Mouse (Mus musculus): Measurements from ENCODE around the gene Hsf2bp. TPM values are rescaled to one million over a fixed set of nuclear protein-coding genes. Genes with fewer than 3 reads are reported as not detected.

The Hsf2bp gene
- polyA plus RNA-seq, 1 experiment from 2014 or later, result 0.33 TPM

DNA sequence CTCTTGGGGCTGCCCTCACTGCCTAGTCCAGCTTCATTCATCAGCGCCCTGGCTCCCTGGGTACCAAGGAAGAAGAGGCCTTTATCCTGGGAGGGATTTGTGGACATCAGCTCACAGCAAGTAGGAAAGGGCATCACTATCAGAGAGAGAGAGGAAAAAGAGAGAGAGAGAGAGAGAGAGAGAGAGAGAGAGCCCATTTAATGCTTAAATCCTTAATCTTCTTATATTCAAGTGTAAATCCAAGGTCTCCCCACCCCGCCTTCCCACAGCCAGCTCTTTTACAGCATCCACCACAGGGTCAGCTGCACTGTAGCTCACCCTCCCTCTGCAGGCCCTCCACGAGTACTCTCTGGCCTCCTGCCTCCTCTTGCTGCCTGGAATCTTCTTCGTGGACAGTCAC, 94.5 kb downstream of the Hsf2bp start:
- Histone ChIP-seq H3K9ac (ENCODE audit: low read length) (no peak overlapping the region), H3K9me3 (replicated peaks; ENCODE audit: control insufficient read depth, low read length) (no peaks in the 10 kb centered on the region), H3K4me3 (ENCODE audit: low read depth, low read length) (no peak overlapping the region), H3K4me1 (ENCODE audit: control insufficient read depth, insufficient read depth, low read length) (no peaks in the 10 kb centered on the region), H3K36me3 (ENCODE audit: control insufficient read depth, insufficient read depth, low read length) (no peaks in the 10 kb centered on the region), H3K27ac (ENCODE audit: low read depth, low read length) (no peak overlapping the region), H3K4me2 (ENCODE audit: low read length) (no peak overlapping the region), H3K27me3 (replicated peaks; ENCODE audit: control insufficient read depth, insufficient read depth, low read length) (no peaks in the 10 kb centered on the region)
- WGBS, result 31% methylated on average over 4 of the region's 4 CpGs
- DNase-seq (ENCODE audit: low spot score) (no peak), ATAC-seq (no peak)

DNA sequence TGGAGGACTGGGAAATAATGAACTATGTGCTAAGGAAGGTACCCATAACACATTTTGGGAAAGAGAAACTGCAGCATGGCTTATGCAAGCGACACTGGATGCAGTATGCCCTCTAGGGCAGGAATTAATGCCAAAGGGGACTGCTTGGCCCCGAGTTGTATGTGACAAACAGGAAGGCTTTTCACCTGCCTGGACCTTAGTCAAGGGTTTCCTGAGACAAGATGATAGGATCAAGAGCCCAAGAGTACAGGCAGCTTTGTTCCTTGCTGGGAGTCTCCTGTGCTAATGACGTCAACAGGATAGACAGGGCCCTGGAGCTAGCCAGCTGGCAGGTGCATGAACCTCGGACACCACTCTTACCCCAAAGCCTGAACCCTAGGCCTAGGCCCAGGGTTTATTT, 95.5 kb downstream of the Hsf2bp start:
- Histone ChIP-seq H3K27ac (ENCODE audit: low read depth, low read length) (no peak overlapping the region), H3K9ac (ENCODE audit: low read length) (no peak overlapping the region), H3K4me2 (ENCODE audit: low read length) (no peak overlapping the region), H3K9me3 (replicated peaks; ENCODE audit: control insufficient read depth, low read length) (no peaks in the 10 kb centered on the region), H3K27me3 (replicated peaks; ENCODE audit: control insufficient read depth, insufficient read depth, low read length) (no peaks in the 10 kb centered on the region), H3K36me3 (ENCODE audit: control insufficient read depth, insufficient read depth, low read length) (no peaks in the 10 kb centered on the region), H3K4me1 (ENCODE audit: control insufficient read depth, insufficient read depth, low read length) (no peaks in the 10 kb centered on the region), H3K4me3 (ENCODE audit: low read depth, low read length) (no peak overlapping the region)
- WGBS, result 69% methylated on average over 4 of the region's 4 CpGs
- DNase-seq (ENCODE audit: low spot score) (no peak), ATAC-seq (no peak)

DNA sequence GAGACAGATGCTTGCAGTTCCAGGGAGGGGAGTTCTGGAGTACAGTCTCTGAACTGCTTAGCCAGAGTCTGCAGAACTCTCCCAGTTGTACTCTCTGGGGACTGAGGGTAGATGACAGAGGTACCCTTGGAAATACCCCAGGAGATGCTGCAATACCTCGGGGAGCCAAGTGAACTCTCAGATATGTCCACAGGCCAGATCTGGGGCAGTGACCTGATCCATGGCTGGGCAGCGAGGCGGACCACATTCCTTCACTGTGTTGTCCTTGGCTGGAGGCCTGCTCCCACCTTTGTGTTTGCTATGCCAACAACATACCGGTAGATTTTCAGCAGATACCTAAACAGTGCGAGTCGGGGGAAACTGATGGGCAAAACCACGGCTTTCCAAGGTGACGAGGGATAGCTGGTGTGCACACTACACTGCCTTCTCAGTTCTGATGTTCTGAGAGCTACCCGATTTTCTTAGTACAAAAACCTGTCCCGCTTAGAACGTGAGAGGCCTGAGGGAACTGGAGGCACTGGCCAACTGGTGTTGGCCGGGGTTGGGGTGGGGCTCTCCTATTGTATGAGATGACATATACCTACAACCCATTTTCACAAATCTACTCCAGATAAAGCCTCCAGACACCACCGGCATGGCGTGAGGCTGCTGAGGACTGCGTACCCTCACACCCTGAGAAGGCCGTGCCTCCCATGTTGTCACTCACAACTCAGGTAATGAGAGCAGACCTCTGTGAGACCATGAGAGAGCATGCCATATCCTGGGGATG, 96.7 kb downstream of the Hsf2bp start:
- H3K9ac ChIP-seq (ENCODE audit: low read length), result no peak overlapping the region
- ATAC-seq (no peak), DNase-seq (ENCODE audit: low spot score) (no peak)
- H3K27ac ChIP-seq (ENCODE audit: low read depth, low read length), result no peak overlapping the region
- H3K27me3 ChIP-seq (replicated peaks; ENCODE audit: control insufficient read depth, insufficient read depth, low read length), result no peaks in the 10 kb centered on the region
- H3K4me1 ChIP-seq (ENCODE audit: control insufficient read depth, insufficient read depth, low read length), result no peaks in the 10 kb centered on the region
- no peak overlapping the region for H3K4me3 ChIP-seq (ENCODE audit: low read depth, low read length)
- no peaks in the 10 kb centered on the region for H3K36me3 ChIP-seq (ENCODE audit: control insufficient read depth, insufficient read depth, low read length)
- no peak overlapping the region for H3K4me2 ChIP-seq (ENCODE audit: low read length)
- H3K9me3 ChIP-seq (replicated peaks; ENCODE audit: control insufficient read depth, low read length), result no peaks in the 10 kb centered on the region
- WGBS, result 89% methylated on average over 16 of the region's 16 CpGs

DNA sequence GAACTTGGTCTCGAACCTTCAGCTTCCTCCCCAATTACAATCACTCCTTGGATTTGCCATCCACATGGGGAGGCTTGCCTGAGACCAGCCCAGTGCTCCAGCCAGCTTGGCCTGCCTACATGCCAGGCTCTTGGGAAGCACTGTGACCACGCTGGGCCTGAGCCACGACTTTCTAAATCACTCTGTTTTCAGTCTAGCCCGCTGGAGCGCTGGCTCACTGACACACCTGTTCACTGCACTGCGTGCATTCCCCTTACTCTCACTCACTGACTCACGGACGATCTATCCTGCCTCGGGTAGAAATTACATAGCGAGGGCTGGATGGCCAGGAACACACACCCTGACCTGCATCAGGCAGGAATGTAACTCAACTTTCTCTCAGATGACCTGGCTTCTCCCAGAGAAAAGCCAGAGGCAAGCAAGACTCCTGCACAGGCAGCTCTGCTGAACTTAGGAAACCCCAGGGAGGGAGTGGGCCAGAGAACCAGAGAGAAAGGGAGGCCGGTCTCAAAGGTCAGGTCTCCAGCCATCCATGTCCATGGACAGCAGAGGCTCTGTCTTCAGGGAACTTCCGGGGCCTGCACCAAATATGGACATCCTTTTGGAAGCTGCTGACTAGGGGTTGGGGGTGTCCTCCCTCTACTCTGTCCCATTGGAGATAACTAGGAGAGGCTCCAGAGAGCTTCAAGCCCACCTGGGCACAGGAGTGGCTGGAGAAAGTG, 97.4 kb downstream of the Hsf2bp start:
- Histone ChIP-seq H3K9ac (ENCODE audit: low read length) (no peak overlapping the region), H3K4me3 (ENCODE audit: low read depth, low read length) (no peak overlapping the region), H3K9me3 (replicated peaks; ENCODE audit: control insufficient read depth, low read length) (no peaks in the 10 kb centered on the region), H3K27me3 (replicated peaks; ENCODE audit: control insufficient read depth, insufficient read depth, low read length) (no peaks in the 10 kb centered on the region), H3K4me1 (ENCODE audit: control insufficient read depth, insufficient read depth, low read length) (no peaks in the 10 kb centered on the region), H3K4me2 (ENCODE audit: low read length) (no peak overlapping the region), H3K36me3 (ENCODE audit: control insufficient read depth, insufficient read depth, low read length) (no peaks in the 10 kb centered on the region), H3K27ac (ENCODE audit: low read depth, low read length) (no peak overlapping the region)
- DNase-seq (ENCODE audit: low spot score) (no peak), ATAC-seq (no peak)
- WGBS, result 86% methylated on average over 12 of the region's 12 CpGs

DNA sequence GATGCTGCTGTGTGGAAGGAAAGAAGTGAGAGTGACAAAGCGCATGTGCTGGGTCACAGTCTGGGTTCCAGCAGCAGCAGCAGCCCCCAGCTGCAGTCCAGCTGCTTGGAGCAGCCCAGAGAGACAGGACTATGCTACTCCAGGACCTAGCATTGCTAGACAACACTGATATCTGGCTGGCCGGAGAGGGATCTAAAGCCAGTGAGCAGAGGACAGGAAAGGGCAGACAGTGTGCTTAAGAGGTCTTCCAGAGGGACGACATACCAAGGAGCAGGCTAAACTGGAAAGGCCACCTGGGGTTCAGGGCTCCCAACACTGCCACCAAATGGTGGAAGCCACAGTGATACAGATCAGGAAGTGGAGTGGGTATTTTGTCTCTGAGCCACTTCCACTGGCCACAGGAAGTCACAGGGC, 99.0 kb downstream of the Hsf2bp start:
- Histone ChIP-seq H3K9ac (ENCODE audit: low read length) (no peak overlapping the region), H3K4me1 (ENCODE audit: control insufficient read depth, insufficient read depth, low read length) (no peaks in the 10 kb centered on the region), H3K27ac (ENCODE audit: low read depth, low read length) (no peak overlapping the region), H3K27me3 (replicated peaks; ENCODE audit: control insufficient read depth, insufficient read depth, low read length) (no peaks in the 10 kb centered on the region), H3K9me3 (replicated peaks; ENCODE audit: control insufficient read depth, low read length) (no peaks in the 10 kb centered on the region), H3K36me3 (ENCODE audit: control insufficient read depth, insufficient read depth, low read length) (no peaks in the 10 kb centered on the region), H3K4me2 (ENCODE audit: low read length) (no peak overlapping the region), H3K4me3 (ENCODE audit: low read depth, low read length) (no peak overlapping the region)
- no peak for ATAC-seq
- no peak for DNase-seq (ENCODE audit: low spot score)
- 53% methylated on average over 3 of the region's 3 CpGs for WGBS

DNA sequence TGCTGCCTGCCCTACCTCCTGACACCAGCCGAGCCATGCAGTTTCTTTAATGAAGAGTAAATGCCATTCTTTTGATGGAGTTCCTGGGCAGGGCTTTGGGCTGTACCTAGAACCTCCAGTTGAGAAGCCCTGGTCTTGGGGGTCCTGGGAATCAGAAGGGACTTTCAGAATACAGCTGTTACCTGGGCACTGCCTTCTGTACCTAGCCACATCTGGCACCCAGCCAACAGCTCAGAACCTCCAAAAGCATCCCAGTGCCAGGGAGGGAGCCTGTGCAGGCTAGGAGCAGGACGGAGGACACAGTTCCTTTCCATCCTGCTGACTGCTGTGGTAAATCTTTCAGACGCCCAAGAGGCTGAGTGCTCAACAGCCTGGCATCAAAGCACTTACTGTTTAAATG, 100.3 kb downstream of the Hsf2bp start:
- DNase-seq (ENCODE audit: low spot score) (no peak), ATAC-seq (no peak)
- 0 out of 2 replicates have a peak, but pooled peaks cover 3% of the 10 kb centered on the region for H3K4me1 ChIP-seq (ENCODE audit: control insufficient read depth, insufficient read depth, low read length)

DNA sequence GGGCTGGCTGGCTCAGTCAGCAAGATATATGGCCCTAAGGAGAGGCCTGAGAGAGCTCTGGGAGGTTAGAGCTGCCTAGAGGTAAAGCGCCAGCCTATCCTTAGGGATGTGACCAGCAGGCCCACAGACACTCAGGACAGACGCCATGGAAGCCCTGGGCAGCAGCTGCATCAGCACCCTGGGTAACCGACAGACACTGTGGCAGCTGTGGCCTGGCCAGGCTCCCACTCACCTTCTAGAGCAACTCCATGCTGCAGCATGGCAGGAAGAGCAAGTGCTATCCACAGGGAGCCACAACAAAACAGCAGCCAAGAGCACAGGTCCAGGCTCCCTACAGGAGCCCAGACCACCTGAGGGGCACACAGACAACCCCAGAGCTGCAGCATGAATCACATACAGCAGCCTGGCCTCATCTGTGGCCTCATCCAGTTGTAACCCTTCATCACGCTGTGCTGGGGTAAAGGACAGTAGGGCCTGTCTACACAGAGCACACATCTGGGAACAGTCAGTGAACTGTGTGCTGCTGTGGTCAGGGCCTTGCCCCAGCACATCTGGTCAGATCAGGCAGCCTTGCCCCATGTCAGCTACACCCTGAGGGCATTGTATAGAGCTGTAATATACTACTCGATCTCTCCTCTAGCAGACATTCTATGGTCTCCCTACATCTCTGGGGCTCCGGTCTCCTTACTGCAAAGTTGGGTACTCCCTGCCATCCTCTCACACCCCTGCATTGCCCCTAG, 100.9 kb downstream of the Hsf2bp start:
- ATAC-seq (no peak), DNase-seq (ENCODE audit: low spot score) (no peak)
- Histone ChIP-seq H3K4me1 (ENCODE audit: control insufficient read depth, insufficient read depth, low read length) (0 out of 2 replicates have a peak, but pooled peaks cover 3% of the 10 kb centered on the region), H3K4me3 (ENCODE audit: low read depth, low read length) (no peak overlapping the region), H3K4me2 (ENCODE audit: low read length) (no peak overlapping the region), H3K27ac (ENCODE audit: low read depth, low read length) (no peak overlapping the region), H3K27me3 (replicated peaks; ENCODE audit: control insufficient read depth, insufficient read depth, low read length) (no peaks in the 10 kb centered on the region), H3K9ac (ENCODE audit: low read length) (no peak overlapping the region), H3K36me3 (ENCODE audit: control insufficient read depth, insufficient read depth, low read length) (no peaks in the 10 kb centered on the region), H3K9me3 (replicated peaks; ENCODE audit: control insufficient read depth, low read length) (no peaks in the 10 kb centered on the region)
- WGBS, result 77% methylated on average over 6 of the region's 6 CpGs

More for the DNA sequence above, 100.3 kb downstream of the Hsf2bp start:
- Histone ChIP-seq H3K36me3 (ENCODE audit: control insufficient read depth, insufficient read depth, low read length) (no peaks in the 10 kb centered on the region), H3K27me3 (replicated peaks; ENCODE audit: control insufficient read depth, insufficient read depth, low read length) (no peaks in the 10 kb centered on the region), H3K9me3 (replicated peaks; ENCODE audit: control insufficient read depth, low read length) (no peaks in the 10 kb centered on the region), H3K4me2 (ENCODE audit: low read length) (no peak overlapping the region), H3K9ac (ENCODE audit: low read length) (no peak overlapping the region), H3K27ac (ENCODE audit: low read depth, low read length) (no peak overlapping the region), H3K4me3 (ENCODE audit: low read depth, low read length) (no peak overlapping the region)
- WGBS, result 67% methylated on average over 3 of the region's 3 CpGs

DNA sequence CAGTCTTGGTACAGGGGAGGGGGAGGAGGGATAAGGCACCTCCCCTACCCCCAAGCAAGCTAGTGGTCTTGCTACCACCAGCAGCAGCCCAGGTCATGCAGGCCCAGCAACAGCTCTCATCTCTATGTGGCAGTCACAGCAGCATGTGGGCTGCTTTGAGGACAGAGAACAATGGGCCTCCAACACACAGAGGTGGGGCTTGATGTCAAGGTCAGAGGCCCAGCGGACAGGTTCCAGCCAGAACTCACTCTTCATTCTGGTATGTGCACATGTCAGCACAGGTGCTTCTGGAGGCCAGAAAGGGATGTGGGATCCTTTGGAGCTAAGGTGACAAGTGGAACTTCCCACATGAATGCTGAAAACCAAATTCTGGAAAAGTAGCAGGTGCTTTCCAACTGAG, 102.2 kb downstream of the Hsf2bp start:
- Histone ChIP-seq H3K27me3 (replicated peaks; ENCODE audit: control insufficient read depth, insufficient read depth, low read length) (no peaks in the 10 kb centered on the region), H3K9ac (ENCODE audit: low read length) (no peak overlapping the region), H3K4me3 (ENCODE audit: low read depth, low read length) (no peak overlapping the region), H3K36me3 (ENCODE audit: control insufficient read depth, insufficient read depth, low read length) (no peaks in the 10 kb centered on the region), H3K27ac (ENCODE audit: low read depth, low read length) (no peak overlapping the region), H3K4me2 (ENCODE audit: low read length) (no peak overlapping the region), H3K4me1 (ENCODE audit: control insufficient read depth, insufficient read depth, low read length) (0 out of 2 replicates have a peak, but pooled peaks cover 3% of the 10 kb centered on the region), H3K9me3 (replicated peaks; ENCODE audit: control insufficient read depth, low read length) (no peaks in the 10 kb centered on the region)
- 37% methylated on average over 1 of the region's 1 CpGs for WGBS
- DNase-seq (ENCODE audit: low spot score), result no peak
- ATAC-seq, result no peak
